Mouse (Mus musculus) forebrain, postnatal 0 days (tissue): Measurements from ENCODE around the gene Synpo2l. TPM values are rescaled to one million over a fixed set of nuclear protein-coding genes. Genes with fewer than 3 reads are reported as not detected.

Source experiments
- ATAC-seq: fragments of 200-750 bp; cut with Nextera tagmentation; 2 replicates; pipeline ENCODE4 v1.8.0; 2017; ENCODE audit warnings: mild to moderate bottlenecking, moderate library complexity
- DNase-seq: peaks from one replicate; pipeline ENCODE4 v3.0.0-alpha.2; 2015
- H3K27ac ChIP-seq: fragments of 300-500 bp; sonication (generic); 2 replicates; pipeline ENCODE4 v1.5.1; 2014; ENCODE audit warnings: low read depth, mild to moderate bottlenecking, antibody characterized with exemption, low read length, moderate library complexity, mixed read lengths
- H3K27me3 ChIP-seq: fragments of 300-500 bp; sonication (generic); 2 replicates; pipeline ENCODE4 v1.6.1; 2014; ENCODE audit warnings: mild to moderate bottlenecking, low read length, mixed read lengths; ENCODE audit not compliant: insufficient read depth
- H3K36me3 ChIP-seq: fragments of 300-500 bp; sonication (generic); 2 replicates; pipeline ENCODE4 v1.6.1; 2014; ENCODE audit warnings: mild to moderate bottlenecking, moderate library complexity; ENCODE audit not compliant: insufficient read depth
- H3K4me1 ChIP-seq: fragments of 300-500 bp; sonication (generic); 2 replicates; pipeline ENCODE4 v1.6.1; 2014; ENCODE audit warnings: antibody characterized with exemption; ENCODE audit not compliant: insufficient read depth
- H3K4me2 ChIP-seq: fragments of 300-500 bp; sonication (generic); 2 replicates; pipeline ENCODE4 v1.6.1; 2014; ENCODE audit warnings: low read depth, mild to moderate bottlenecking, moderate library complexity
- H3K4me3 ChIP-seq: fragments of 300-500 bp; sonication (generic); 2 replicates; pipeline ENCODE4 v1.5.1; 2014; ENCODE audit warnings: low read depth, low read length, mixed read lengths
- H3K9ac ChIP-seq: fragments of 300-500 bp; sonication (generic); 2 replicates; pipeline ENCODE4 v1.6.1; 2014; ENCODE audit warnings: mild to moderate bottlenecking
- H3K9me3 ChIP-seq: fragments of 300-500 bp; sonication (generic); 2 replicates; pipeline ENCODE4 v1.6.1; 2016; ENCODE audit warnings: low read length
- CTCF ChIP-seq: sonication (generic); IDR thresholded peaks from 2 replicates; pipeline ENCODE4 v1.5.1; 2016; ENCODE audit warnings: antibody characterized with exemption, control low read depth, low read depth
- WGBS: fragments of 180-500 bp; shearing (Covaris S2); extraction: QIAGEN DNeasy Blood & Tissue Kit; methylation state at CpG from one replicate; pipeline ENCODE4 v1.1.7; 2014; 5-methylcytosine and 5-hydroxymethylcytosine counted together
- polyA plus RNA-seq: library from polyadenylated mRNA; unstranded; fragments of >200 nt; fragmentation: Nextera tagmentation; extraction: Ambion mirVana; gene quantifications from 2 replicates; pipeline ENCODE4 v1.2.1, GENCODE M21; 2015
- total RNA-seq: library from RNA; depleted of rRNA; stranded (reverse); fragments of >200 nt; gene quantifications from 2 replicates; pipeline ENCODE4 v1.2.3, GENCODE M21; 2014

The Synpo2l gene
- total and polyA plus RNA-seq, 2 experiments from 2014 or later = 0.17 to 0.24 TPM

DNA sequence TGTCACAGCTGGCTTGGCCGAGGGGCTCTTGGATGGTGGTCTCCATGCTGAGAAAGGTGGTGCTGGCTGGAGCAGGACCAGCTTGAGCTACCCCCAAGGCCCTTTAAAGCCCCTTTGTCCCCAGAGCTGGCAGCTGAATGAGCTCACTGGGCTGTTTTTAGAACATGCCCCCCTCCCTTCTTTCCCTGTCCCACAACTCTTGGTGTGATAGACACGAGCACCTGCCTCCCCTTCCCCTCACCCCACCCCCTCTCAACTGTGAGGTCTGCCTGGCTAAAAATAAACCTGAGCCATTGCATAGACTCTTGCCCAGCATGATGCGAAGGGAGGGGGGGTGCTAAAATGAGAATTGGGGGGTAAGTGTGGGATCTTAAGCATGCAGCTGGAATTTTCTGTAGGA is 3.7 kb downstream of the Synpo2l start:
- no peaks in the 10 kb centered on the region for H3K9me3 ChIP-seq
- no peak overlapping the region for H3K4me3 ChIP-seq
- no peak overlapping the region for H3K4me2 ChIP-seq
- H3K4me1 ChIP-seq = 0 out of 2 replicates have a peak, but pooled peaks cover 3% of the 10 kb centered on the region
- no peak for ATAC-seq
- no peaks in the 10 kb centered on the region; the same call in 1 of the 2 replicates for H3K27me3 ChIP-seq
- H3K9ac ChIP-seq = no peak overlapping the region
- no peak overlapping the region for H3K27ac ChIP-seq
- TF ChIP-seq CTCF = no peak
- 35% methylated on average over 3 of the region's 3 CpGs for WGBS
- no peak for DNase-seq
- no peaks in the 10 kb centered on the region for H3K36me3 ChIP-seq

DNA sequence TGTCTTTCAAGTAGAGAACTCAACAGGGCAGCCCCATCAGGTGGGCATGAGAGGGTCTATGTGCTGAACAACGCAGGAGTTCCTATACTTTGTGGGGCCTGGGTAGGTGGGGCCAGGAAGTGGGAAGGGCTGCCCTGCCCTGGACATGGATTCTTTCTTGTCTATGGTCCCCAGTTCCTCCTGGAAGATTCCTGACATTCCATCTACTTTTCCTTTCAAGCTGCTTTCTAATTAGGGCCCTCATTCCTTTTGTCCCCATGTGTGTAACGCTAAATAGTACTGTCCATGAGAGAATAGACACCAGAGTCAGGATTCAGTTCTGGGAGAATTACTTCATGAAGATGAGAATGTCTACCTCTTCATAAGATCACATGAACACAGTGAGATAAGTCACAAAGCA is 4.6 kb downstream of the Synpo2l start:
- no peak for TF ChIP-seq CTCF
- no peaks in the 10 kb centered on the region; the same call in 1 of the 2 replicates for H3K27me3 ChIP-seq
- no peak overlapping the region for H3K4me3 ChIP-seq
- WGBS = 69% methylated on average over 2 of the region's 2 CpGs
- no peaks in the 10 kb centered on the region for H3K9me3 ChIP-seq
- H3K27ac ChIP-seq = no peak overlapping the region
- no peak overlapping the region for H3K9ac ChIP-seq
- H3K36me3 ChIP-seq = no peaks in the 10 kb centered on the region
- H3K4me1 ChIP-seq = 0 out of 2 replicates have a peak, but pooled peaks cover 3% of the 10 kb centered on the region
- no peak for DNase-seq
- H3K4me2 ChIP-seq = no peak overlapping the region
- ATAC-seq = no peak

DNA sequence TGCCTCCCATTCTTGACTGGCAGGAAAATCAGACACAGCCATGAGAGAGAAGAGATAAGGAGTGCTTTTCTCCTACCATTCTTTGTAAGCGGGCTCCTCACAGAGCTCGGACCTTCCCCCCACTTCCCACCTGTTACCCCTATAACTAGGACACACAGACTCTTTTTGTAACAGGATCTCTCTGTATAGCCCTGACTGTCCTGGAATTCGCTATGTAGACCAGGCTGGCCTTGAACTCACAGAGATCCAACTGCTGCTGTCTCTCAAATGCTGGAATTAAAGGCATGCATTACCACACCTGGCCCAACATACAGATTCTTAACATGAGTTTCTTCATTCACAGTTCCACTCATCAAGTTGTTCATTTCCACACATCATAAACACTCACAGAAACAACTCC is 5.4 kb downstream of the Synpo2l start:
- 0 out of 2 replicates have a peak, but pooled peaks cover 3% of the 10 kb centered on the region for H3K4me1 ChIP-seq
- ATAC-seq = no peak
- no peaks in the 10 kb centered on the region for H3K36me3 ChIP-seq
- H3K4me3 ChIP-seq = no peak overlapping the region
- H3K27ac ChIP-seq = no peak overlapping the region
- no peak for TF ChIP-seq CTCF
- no peaks in the 10 kb centered on the region; the same call in 1 of the 2 replicates for H3K27me3 ChIP-seq
- H3K9me3 ChIP-seq = no peaks in the 10 kb centered on the region
- H3K4me2 ChIP-seq = no peak overlapping the region
- WGBS = 93% methylated on average over 3 of the region's 3 CpGs
- DNase-seq = no peak
- no peak overlapping the region for H3K9ac ChIP-seq

DNA sequence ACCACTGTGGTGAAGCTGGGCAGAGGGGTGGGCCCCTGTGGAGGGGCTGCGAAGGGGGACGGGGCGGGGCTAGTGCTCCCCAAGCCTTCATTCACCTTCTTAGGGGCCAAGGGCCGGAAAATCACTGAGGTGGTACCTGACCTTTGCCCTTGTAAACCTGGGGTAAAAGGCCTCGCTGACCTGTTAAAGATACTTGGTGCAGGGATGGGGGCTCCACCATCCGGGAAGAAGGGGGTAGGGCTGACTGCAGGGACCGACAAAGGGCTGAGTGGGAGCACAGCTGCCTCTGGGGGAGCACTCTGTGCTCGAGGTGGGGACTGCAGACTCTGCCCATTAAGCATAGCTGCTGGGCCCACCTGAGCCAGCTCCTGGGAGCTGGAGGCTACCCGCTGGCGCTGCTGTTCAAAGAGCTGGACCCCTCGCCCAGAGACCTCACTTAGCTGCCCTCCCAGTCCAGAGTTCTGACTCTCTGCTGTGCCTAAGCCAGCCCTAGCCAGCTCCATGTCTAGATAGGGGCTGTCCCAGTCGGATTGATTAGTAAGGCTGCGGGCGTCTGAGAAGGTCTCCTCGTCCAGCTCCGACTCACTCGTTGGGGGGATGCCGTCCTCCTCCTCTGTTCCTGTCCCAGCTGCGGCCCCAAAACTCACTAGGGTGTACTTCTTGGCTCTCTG is 6.4 kb downstream of the Synpo2l start:
- H3K9me3 ChIP-seq = no peaks in the 10 kb centered on the region
- H3K4me2 ChIP-seq = peak overlapping the region; percentile 85
- TF ChIP-seq CTCF = peak; percentile 19; the same call in 1 of the 2 replicates
- H3K4me1 ChIP-seq = 0 out of 2 replicates have a peak, but pooled peaks cover 3% of the 10 kb centered on the region
- H3K9ac ChIP-seq = peak overlapping the region; percentile 88
- WGBS = 16% methylated on average over 19 of the region's 19 CpGs
- ATAC-seq (peak; percentile 51), DNase-seq (peak; percentile 39)
- no peaks in the 10 kb centered on the region for H3K36me3 ChIP-seq
- peak overlapping the region; percentile 86 for H3K27ac ChIP-seq
- no peaks in the 10 kb centered on the region; the same call in 1 of the 2 replicates for H3K27me3 ChIP-seq
- peak overlapping the region; percentile 65 for H3K4me3 ChIP-seq

DNA sequence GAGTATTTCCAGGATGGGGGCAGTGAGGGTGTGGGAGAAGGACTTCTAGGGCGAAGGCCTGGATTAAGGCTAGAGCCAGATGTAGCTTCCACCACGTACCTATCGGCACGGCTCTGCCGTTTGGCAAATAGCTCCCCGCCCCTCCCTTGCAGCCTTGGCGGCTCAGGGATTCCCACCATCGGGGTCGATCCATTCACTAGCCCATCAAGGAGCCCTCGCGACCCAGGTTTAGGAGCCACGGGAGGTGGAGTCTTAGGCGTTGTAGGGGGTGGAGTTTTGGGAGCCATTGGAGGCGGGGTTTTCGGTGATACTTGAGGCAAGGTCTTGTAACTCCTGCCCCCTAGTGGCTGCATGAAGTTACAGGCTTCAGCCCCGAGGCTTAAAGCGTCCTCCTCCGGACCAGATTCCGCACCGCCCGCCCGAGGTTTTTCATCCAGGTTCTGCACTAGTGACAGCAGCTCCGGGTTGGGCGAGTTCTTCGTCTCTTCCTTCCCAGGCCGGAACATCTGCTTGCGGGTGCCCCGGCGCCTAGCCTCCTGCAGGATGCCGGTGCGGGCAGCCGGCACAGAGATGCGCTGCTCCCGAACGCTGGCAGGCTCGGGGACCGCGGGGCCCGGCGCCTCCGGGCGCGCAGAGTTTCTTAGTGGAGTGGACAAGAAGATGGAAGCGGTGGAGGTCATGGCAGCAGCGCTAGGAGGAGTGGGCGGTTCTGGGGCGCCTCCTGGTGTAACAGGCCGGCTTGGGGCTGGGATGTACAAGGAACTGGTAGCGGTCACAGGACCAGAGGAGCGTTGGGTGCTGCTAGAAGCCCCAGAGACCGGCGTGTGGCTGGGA is 7.1 kb downstream of the Synpo2l start:
- 0 out of 2 replicates have a peak, but pooled peaks cover 3% of the 10 kb centered on the region for H3K4me1 ChIP-seq
- DNase-seq = peak; percentile 96
- ATAC-seq = peak; percentile 95
- H3K36me3 ChIP-seq = no peaks in the 10 kb centered on the region
- WGBS = 3% methylated on average over 52 of the region's 52 CpGs
- peak; percentile 94 for TF ChIP-seq CTCF
- peak overlapping the region; percentile 65 for H3K4me3 ChIP-seq
- H3K27ac ChIP-seq = peak overlapping the region; percentile 86
- peak overlapping the region; percentile 88 for H3K9ac ChIP-seq
- H3K4me2 ChIP-seq = peak overlapping the region; percentile 85
- no peaks in the 10 kb centered on the region; the same call in 1 of the 2 replicates for H3K27me3 ChIP-seq
- no peaks in the 10 kb centered on the region for H3K9me3 ChIP-seq

DNA sequence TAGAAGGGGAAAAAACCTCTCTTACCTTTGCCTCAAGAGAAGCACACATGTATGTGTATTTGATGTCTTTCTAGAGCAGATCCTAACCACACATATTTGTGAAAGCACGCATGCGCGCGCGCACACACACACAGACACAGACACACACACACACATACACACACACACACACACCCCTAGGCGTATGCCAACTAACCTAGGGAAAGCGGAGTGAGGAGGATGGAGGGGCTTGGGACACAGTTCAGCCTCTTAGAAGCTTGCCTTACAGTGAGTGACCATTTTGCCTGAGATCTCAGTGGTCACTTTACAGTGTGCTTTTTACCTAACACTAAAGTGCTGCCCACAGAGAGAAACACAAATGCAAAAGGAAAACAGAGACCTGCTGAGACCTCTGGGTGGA is 8.5 kb downstream of the Synpo2l start:
- Histone ChIP-seq H3K4me1 (0 out of 2 replicates have a peak, but pooled peaks cover 3% of the 10 kb centered on the region), H3K4me3 (no peak overlapping the region), H3K36me3 (no peaks in the 10 kb centered on the region), H3K9me3 (no peaks in the 10 kb centered on the region), H3K27ac (no peak overlapping the region), H3K9ac (no peak overlapping the region), H3K27me3 (no peaks in the 10 kb centered on the region; the same call in 1 of the 2 replicates), H3K4me2 (no peak overlapping the region)
- TF ChIP-seq CTCF = no peak
- DNase-seq = no peak
- WGBS = 98% methylated on average over 7 of the region's 7 CpGs
- no peak for ATAC-seq
